Mouse (Mus musculus) kidney, postnatal 36 days (tissue): ENCODE data around the gene Crb3.

Experiments used
- DNase-seq, 2 experiments: peaks; one replicate each; pipeline ENCODE4 v3.0.0; 2021 to 2022; ENCODE audit warnings: mixed read lengths in 2 of 2

Crb3 gene

DNA sequence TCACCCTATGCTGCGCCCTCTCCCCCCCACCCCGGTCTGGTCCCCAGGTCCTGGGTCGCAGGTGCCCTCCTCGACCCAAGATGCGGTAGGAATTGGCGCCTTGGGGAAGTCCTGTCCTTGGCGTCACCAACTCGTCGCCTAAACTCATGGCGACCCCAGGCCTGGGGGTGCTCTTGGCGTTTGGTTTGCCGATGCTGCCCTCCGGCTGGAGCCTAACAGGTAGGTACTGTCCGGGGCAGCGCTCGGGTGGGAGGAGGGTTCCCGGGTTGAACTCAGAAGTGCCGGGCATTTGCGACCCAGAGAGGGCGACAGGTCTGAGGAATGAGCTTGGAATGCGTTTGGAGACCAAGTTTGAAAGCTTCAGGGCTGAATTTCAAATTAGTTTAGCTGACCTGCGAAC is 3.6 kb downstream of the Crb3 start:
- DNase-seq = peak; percentile 19 to 46

DNA sequence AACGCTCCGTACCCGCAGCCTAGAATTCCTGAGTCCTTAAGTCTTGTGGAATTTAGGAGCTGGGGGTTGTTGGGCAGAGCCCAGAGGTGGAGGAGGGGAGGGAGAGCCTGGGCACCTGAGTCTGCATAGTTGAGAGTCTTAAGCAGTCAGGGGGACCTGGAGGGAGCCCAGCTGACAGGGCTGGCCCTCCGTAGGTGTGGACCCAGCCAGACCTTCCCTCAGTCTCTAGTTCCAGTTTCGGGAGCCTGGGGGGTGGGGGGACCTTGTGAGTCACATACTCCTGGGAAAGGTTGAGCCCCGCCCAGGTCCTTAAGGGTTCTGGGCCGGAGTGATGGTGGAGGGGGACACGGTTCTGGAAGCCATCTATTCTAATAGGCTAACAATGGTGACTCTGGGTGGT is 4.1 kb downstream of the Crb3 start:
- DNase-seq = peak; percentile 29 to 38

DNA sequence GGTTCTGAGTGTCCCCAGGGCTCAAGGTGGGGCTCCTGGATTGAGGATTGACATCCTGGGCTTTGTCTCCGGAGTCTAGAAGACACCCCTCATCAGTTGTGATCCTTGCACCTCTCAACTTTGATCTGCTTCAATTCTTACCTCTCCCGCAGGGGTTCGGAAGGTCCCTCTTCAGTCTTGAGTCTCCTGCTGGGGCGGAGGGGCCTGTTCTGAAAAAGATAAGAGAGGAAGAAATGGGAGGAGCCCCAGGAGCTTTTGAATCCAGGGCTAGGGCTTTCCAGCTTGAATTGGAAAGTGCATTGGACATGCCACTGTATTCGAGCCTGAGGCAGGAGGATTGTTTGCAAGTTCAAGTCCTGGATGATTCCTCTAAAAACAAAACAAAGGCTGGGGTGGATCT is 8.0 kb downstream of the Crb3 start:
- DNase-seq = no peak

- no peak for DNase-seq
Observed at GRCm38 (mm10) chr17:57070272-57070671, 11.4 kb downstream of the Crb3 start.

GRCm38 (mm10) chr17:57070699-57071098 is 11.8 kb downstream of the Crb3 start:
- DNase-seq = peak; percentile 49 to 74

DNA sequence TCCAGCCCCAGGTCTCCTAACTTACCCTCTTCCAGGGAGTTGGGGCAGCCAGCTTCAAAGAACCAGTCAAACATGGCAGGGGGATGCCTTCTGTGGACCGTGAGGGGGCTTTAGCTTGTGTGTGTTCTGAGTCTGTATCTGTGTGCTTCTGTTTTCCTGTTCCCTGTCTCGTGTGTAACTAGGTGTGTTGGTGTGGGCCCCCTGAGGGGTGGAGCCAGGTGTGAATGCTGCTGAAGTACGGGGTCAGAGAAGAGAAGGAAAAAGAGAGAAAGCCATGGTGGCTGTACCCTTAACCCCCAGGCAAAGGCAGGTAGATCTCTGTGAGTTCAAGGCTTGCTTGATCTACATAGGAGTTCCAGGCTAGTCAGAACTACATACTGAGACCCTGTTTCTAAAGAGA is 18.0 kb downstream of the Crb3 start:
- no peak for DNase-seq

- DNase-seq = peak in 1 of 2 experiments; percentile 16
Observed at GRCm38 (mm10) chr17:57078336-57078735, 19.4 kb downstream of the Crb3 start, which contains the start of gene Dennd1c. Gene Dennd1c (minus strand): TSS chr17:57078514.

DNA sequence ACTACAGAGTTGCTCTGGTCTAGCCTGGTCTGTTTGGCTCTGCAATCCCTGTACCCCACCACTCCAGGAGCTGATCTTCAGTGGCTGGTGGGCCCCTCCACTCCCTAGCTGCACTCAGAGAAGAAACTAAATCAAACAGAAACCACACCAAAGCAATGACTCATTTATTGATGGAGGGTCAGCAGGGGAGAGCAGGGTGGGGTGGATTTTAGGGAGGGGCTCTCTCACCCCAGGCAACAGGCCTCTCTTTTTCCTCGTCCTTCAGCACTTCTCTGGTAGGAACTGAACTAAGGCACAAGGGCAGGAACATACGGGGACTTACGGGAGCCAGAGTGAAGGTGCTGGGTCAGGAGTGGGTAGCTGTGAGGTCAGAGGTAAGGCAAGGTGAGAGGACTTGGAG is 21.0 kb downstream of the Crb3 start:
- DNase-seq = no peak

- no peak for DNase-seq
Observed at GRCm38 (mm10) chr17:57081234-57081842, 22.4 kb downstream of the Crb3 start.

DNA sequence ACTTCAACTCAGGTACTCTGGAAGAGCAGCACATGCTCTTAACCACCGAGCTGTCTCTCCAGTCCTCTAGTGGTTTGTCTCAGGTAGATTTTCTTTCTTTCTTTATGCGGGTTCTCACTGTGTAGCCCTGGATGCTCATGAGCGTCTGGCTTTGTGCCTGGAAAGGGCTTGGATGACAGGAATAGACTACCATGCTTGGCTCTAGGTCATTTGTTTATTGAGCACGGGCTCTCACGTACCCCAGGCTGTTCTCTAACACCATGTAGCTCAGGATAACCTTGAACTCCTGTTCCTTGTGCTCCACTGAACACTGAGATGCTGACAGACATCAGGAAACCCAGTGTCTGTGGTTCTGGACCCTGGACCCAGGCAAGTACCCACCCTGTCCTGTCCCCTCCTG is 23.6 kb downstream of the Crb3 start:
- DNase-seq = no peak

DNA sequence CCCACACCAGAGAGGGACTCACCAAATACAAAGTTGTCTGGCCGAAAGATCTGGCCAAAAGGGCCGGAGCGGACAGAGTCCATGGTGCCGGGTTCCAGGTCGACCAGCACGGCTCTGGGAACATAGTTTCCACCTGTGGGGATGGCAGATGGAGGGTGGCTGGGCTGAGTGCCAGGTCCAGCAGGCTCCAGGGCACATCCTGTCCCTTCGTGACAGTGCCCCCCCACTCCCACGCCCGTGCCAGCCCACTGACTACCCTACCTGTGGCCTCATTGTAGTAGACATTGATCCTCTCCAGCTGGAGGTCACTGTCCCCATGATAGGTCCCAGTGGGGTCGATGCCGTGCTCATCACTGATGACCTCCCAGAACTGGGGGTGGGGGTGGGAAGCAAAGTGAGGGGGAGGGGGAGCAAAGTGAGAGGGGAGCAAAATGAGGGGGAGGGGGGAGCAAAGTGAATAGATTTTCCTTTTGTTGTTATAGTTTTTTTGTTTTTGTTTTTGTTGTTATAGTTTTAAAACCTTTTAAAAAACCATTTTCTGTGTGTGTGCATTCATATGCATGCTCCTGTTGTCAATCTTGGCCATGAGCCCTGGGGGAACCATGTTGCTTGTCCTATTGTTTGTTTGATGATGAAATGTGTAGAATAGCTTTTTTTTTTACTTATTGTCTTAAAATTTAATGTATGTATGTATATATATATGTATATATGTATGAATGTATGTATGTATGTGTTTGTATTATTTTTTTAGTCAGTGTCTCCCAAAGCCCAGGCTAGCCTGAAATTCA is 27.3 kb downstream of the Crb3 start:
- peak in 1 of 2 experiments; percentile 27 for DNase-seq

DNA sequence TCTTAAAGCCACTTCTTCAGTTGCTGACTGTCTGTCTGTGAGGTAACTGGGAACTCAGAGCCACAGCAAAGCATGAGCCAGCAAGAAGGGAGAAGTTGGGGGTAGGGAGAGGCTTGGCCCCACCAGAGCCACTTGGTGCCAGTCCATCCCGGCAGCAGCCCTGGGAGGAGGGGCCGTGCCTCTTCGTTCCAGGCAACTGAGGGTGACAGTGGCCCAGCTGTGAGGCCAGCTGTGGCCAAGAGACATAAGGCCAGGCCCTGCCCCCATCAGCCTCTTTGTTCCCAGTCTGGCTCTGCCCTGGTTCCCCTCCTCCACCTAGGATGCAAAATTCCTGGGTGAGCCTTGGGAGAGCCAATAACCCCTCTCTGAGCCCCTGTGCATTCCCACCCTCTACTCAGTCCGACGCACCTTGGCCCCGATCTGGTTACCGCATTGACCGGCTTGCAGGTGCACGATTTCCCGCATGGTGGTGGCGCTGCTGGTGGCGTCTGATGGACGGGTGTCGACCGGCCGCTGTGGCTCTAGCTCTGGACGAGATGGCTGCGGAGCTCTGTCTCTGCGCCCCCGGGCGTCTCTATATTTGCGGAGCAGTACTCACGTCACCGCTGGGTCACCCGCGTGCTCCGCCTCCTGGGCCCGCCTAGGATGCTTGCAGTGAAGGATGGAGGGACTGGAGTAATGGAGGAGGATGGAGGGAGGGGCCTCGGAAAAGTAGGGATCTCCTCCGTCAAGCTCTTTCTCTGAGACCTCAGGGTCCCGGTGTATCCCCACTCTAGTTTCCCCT is 28.3 kb downstream of the Crb3 start, which contains the start of gene Tubb4a:
TSS of gene Tubb4a (minus strand) at position 734 of the 784 bp plus-strand sequence.
- DNase-seq = peak; percentile 7 to 18

GRCm38 (mm10) chr17:57094222-57094621 is 35.3 kb downstream of the Crb3 start:
- DNase-seq = no peak

- peak; percentile 62 to 74 for DNase-seq
Observed at GRCm38 (mm10) chr17:57095855-57096622, 37.1 kb downstream of the Crb3 start.

DNA sequence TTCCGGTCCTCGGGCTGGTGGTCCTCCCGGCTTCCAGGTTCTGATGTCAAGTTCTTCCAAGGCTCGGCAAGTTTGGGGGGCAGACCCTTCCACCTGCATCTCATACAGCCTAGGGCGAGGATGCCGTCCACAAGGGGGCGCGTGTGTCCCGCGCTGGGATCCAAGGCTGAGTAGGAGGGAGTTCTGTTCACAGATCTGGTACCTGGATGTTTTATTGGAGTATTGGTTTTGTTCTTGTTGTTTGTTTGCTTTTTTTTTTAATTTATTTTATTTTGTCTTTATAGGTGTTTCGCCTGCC is 37.7 kb downstream of the Crb3 start:
- peak; percentile 82 to 94 for DNase-seq

DNA sequence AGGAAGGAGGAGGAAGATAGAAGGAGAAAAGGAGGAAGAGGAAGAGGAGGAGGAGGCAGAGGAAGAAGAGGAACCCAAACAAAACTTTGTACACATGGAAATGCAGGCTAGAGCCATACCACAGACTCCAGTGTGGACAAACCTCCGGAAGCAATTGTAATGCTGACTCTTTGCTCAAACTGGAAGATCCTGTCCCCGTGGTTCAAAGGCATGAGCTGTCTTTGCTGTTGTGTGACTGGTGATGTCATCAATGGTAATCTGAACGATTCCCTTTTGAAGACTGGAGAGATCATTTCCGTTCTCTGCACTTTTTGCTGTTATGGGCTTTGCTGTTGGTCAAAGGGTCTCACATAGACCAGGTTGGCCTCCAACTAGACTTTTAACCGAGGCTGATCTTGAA is 39.4 kb downstream of the Crb3 start:
- DNase-seq = no peak

DNA sequence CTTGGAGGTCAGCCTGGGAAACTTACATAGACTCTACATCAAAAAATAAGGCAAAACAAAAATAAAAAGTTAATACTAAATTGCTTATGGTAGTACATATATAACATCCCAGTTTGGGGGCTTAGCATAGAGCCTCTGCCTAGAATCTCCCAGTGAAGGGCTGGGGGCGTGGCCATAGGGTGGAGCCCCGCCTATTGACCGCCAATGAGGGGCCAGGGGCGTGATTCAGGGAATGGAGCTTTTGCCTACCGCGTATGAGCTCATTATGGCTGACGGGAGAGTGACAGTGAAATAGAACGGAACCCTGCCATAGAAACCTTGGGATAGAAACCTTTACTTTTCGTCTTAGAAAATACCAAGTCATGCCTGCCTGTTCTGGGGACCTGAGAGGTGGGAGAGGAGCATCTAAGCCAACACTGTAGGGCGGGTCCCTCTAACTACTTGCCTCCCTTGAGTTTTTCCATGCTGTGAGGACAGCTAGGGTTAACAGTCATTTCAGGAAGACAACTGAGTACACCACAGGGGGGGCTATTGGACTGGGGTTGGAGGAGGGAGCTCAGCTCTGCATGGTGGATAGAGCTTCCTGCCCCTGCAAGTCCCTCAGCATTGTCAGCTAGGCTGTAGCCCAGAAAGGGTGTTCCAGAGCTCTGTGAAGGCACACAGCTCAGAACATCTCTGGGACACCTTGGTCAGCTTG is 40.9 kb downstream of the Crb3 start:
- DNase-seq = no peak

DNA sequence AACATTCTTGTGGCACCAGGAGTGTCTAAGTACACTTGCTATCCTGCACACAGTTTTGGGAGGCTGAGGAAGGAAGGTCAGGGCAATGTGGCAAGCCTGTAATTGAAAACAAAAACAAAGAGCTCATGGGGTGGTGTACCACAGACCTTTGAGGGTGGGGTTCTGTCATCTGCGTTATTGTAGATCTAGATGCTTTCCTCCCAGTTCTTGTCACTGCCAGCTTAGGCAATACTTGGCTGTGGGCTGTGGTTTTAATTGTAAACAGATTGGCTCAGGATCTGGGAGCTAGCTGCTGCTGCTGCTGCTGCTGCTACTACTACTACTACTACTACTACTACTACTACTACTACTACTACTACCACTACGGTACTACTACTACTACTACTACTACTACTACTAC is 43.4 kb downstream of the Crb3 start:
- DNase-seq = no peak

- no peak for DNase-seq
Observed at GRCm38 (mm10) chr17:57104496-57104895, 45.6 kb downstream of the Crb3 start.

DNA sequence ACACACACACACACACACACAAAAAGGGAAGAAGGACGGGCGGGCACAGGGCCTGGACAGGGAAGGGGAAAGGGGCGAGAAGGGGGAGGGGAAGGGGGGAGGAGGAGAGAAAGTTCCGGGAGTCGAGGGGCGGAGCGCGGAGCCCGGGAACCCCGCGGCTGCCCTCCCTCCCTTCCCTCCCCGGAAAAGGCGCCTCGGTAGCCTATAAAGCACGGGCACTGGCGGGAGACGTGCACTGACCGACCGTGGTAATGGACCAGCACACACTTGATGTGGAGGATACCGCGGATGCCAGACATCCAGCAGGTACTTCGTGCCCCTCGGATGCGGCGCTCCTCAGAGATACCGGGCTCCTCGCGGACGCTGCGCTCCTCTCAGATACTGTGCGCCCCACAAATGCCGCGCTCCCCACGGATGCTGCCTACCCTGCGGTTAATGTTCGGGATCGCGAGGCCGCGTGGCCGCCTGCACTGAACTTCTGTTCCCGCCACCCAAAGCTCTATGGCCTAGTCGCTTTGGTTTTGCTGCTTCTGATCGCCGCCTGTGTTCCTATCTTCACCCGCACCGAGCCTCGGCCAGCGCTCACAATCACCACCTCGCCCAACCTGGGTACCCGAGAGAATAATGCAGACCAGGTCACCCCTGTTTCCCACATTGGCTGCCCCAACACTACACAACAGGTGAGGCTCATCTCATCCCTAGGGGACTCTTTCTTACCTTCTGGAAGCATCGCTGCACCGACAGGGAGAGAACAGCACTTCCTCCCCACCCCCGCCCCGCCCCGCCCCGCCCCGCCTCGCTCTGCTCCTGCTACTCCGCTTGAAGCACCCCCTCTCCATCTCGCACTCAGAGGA is 46.5 kb downstream of the Crb3 start, which contains the start of gene Tnfsf9:
TSS of gene Tnfsf9 (plus strand) at position 145 of the 854 bp plus-strand sequence.
- DNase-seq = peak; percentile 24 to 49

DNA sequence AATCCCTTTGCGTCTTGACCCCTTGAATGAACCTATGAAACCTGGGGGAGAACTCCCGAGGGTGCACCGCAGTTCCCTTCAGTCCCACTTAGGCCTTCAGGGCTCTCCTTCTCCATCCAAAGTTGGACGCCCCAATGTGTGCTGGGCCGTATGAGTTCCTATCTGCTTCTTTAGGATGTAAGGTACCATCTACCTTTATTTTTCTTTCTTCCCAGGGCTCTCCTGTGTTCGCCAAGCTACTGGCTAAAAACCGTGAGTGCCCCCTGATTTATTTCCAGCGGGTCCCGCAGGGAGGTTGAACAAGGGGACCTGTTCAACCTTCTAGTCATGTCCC is 47.1 kb downstream of the Crb3 start:
- DNase-seq = no peak
